Mouse (Mus musculus) liver, adult 2 months (tissue): ENCODE data around the gene St3gal2.

Experiments used
- CTCF ChIP-seq: fragments of 200-500 bp; IDR thresholded peaks from 2 replicates; pipeline ENCODE4 v1.5.1; 2011; ENCODE audit warnings: low read depth, low read length, control low read depth
- POLR2A ChIP-seq: fragments of 200-500 bp; IDR thresholded peaks from 2 replicates; pipeline ENCODE4 v1.6.1; 2011; ENCODE audit warnings: low read length, control low read depth; ENCODE audit not compliant: insufficient read depth; ENCODE audit errors: extremely low read depth

DNA sequence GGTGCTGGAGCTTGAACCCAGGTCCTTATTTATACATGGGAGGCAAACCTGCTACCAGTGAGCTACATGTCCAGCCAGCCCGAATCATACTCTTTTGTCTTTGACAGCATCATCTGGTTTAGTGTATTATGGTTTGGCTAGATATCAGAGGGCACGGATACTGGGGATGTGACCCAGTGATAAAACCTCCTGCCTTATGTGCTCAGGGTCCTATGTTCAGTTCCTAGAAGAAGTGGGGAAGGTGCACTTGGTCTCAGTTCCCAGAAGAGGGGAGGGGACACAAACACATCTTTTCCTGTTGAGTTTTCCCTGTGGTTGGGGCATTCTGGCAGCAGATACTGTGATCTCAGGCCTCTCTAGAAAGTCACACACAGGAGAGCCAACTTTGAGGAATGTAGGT is 13.6 kb downstream of the St3gal2 start:
- TF ChIP-seq CTCF = no peak
- TF ChIP-seq POLR2A = no peak
